Mouse (Mus musculus) myocyte (in vitro differentiated cells): ENCODE measurements at regions not wholly inside any gene's neighbourhood (a gene's known extent, or its start where the extent isn't known, plus 50 kb on each side); places are given as distances from the start of the nearest gene placed in this dataset.

Experiments used
- H3K27me3 ChIP-seq: one replicate; pipeline ENCODE4 v1.6.1; 2011; ENCODE audit not compliant: control insufficient read depth, insufficient read depth, insufficient read length
- H3K36me3 ChIP-seq: one replicate; pipeline ENCODE4 v1.6.1; 2011; ENCODE audit not compliant: control insufficient read depth, insufficient read depth
- H3K4me2 ChIP-seq: one replicate; pipeline ENCODE4 v1.6.1; 2011; ENCODE audit warnings: low read depth, control low read depth
- H3K4me3 ChIP-seq: one replicate; pipeline ENCODE4 v1.5.1; 2011; ENCODE audit warnings: mild to moderate bottlenecking, control low read depth, moderate library complexity
- H3K79me2 ChIP-seq: one replicate; pipeline ENCODE4 v1.6.1; 2011; ENCODE audit not compliant: control insufficient read depth, insufficient read depth
- H3ac ChIP-seq: one replicate; pipeline ENCODE4 v1.6.1; 2011; ENCODE audit not compliant: control insufficient read depth, insufficient read length
- CEBPB ChIP-seq: IDR thresholded peaks from 2 replicates; pipeline ENCODE4 v1.6.1; 2011; ENCODE audit warnings: mild to moderate bottlenecking, moderate library complexity; ENCODE audit not compliant: poor library complexity, insufficient read depth, severe bottlenecking
- E2F4 ChIP-seq: IDR thresholded peaks from one replicate; pipeline ENCODE4 v1.6.1; 2011; ENCODE audit warnings: mild to moderate bottlenecking, control low read depth, moderate library complexity; ENCODE audit not compliant: insufficient read depth
- MAX ChIP-seq: IDR thresholded peaks from one replicate; pipeline ENCODE4 v1.6.1; 2011; ENCODE audit warnings: low read depth, mild to moderate bottlenecking, control low read depth
- MYOD1 ChIP-seq, 3 experiments: IDR thresholded peaks; one replicate each; pipeline ENCODE4 v1.6.1; 2011; ENCODE audit warnings: control low read depth in 2 of 3, low read depth in 2 of 3, mild to moderate bottlenecking in 2 of 3, moderate library complexity in 1 of 3; ENCODE audit not compliant: insufficient read length in 2 of 3, control insufficient read depth in 1 of 3
- MYOG ChIP-seq, 3 experiments: IDR thresholded peaks; one replicate each; pipeline ENCODE4 v1.6.1; 2011; ENCODE audit warnings: control low read depth in 2 of 3, low read depth in 2 of 3, mild to moderate bottlenecking in 2 of 3; ENCODE audit not compliant: insufficient read length in 2 of 3, control insufficient read depth in 1 of 3, insufficient read depth in 1 of 3
- POLR2A ChIP-seq: IDR thresholded peaks from one replicate; pipeline ENCODE4 v1.6.1; 2011; ENCODE audit warnings: low read depth, mild to moderate bottlenecking, control low read depth, moderate library complexity; ENCODE audit not compliant: insufficient read length
- POLR2AphosphoS2 ChIP-seq: IDR thresholded peaks from one replicate; pipeline ENCODE4 v1.6.1; 2011; ENCODE audit warnings: low read depth, control low read depth; ENCODE audit not compliant: insufficient read length
- REST ChIP-seq: IDR thresholded peaks from one replicate; pipeline ENCODE4 v1.6.1; 2011; ENCODE audit warnings: mild to moderate bottlenecking, control low read depth, moderate library complexity; ENCODE audit not compliant: insufficient read depth, insufficient read length
- SRF ChIP-seq: IDR thresholded peaks from one replicate; pipeline ENCODE4 v1.6.1; 2011; ENCODE audit warnings: low read depth; ENCODE audit not compliant: control insufficient read depth, insufficient read length
- TCF12 ChIP-seq: IDR thresholded peaks from one replicate; pipeline ENCODE4 v1.6.1; 2011; ENCODE audit warnings: mild to moderate bottlenecking, control low read depth; ENCODE audit not compliant: poor library complexity, insufficient read depth, severe bottlenecking
- TCF3 ChIP-seq: IDR thresholded peaks from one replicate; pipeline ENCODE4 v1.6.1; 2011; ENCODE audit warnings: low read depth, control low read depth; ENCODE audit not compliant: insufficient read length
- USF1 ChIP-seq: IDR thresholded peaks from one replicate; pipeline ENCODE4 v1.6.1; 2011; ENCODE audit warnings: low read depth, mild to moderate bottlenecking, control low read depth, moderate library complexity

- Histone ChIP-seq H3K79me2 (no peaks in the 10 kb centered on the region), H3K27me3 (no peaks in the 10 kb centered on the region), H3K4me3 (no peak overlapping the region), H3K4me2 (no peak overlapping the region), H3ac (no peak overlapping the region), H3K36me3 (no peaks in the 10 kb centered on the region)
- peak in 2 of 3 experiments; percentile 22 to 44 for TF ChIP-seq MYOD1 (IDR thresholded peaks at IDR 0.05; ENCODE audit: control insufficient read depth in 1 of 3, insufficient read length in 2 of 3, low read depth in 2 of 3)
- TF ChIP-seq POLR2A = no peak
- peak in 2 of 3 experiments; percentile 5 to 63 for TF ChIP-seq MYOG (IDR thresholded peaks at IDR 0.05; ENCODE audit: control insufficient read depth in 1 of 3, insufficient read depth in 1 of 3, insufficient read length in 2 of 3, low read depth in 2 of 3)
Observed at GRCm38 (mm10) chr17:16216796-16217195, 386.0 kb upstream of the Rgmb start.

GRCm38 (mm10) chr17:16193636-16194035 lies 362.8 kb upstream of the Rgmb start:
- H3ac ChIP-seq = no peak overlapping the region
- H3K4me2 ChIP-seq = no peak overlapping the region
- H3K79me2 ChIP-seq = no peaks in the 10 kb centered on the region
- H3K4me3 ChIP-seq = no peak overlapping the region
- TF ChIP-seq E2F4 = no peak
- no peak for TF ChIP-seq CEBPB
- TF ChIP-seq MYOG (IDR thresholded peaks at IDR 0.05; ENCODE audit: control insufficient read depth in 1 of 3, insufficient read depth in 1 of 3, insufficient read length in 2 of 3, low read depth in 2 of 3) = no peak
- no peak for TF ChIP-seq TCF3
- H3K36me3 ChIP-seq = no peaks in the 10 kb centered on the region
- H3K27me3 ChIP-seq = no peaks in the 10 kb centered on the region

- Histone ChIP-seq H3K27me3 (no peaks in the 10 kb centered on the region), H3K4me2 (no peak overlapping the region), H3K79me2 (no peaks in the 10 kb centered on the region), H3ac (no peak overlapping the region), H3K4me3 (no peak overlapping the region), H3K36me3 (no peaks in the 10 kb centered on the region)
- TF ChIP-seq TCF12 (no peak), CEBPB (no peak), MAX (no peak), REST (no peak)
Observed at GRCm38 (mm10) chr17:16180856-16181255, 350.0 kb upstream of the Rgmb start.

GRCm38 (mm10) chr17:16178102-16178501 lies 347.3 kb upstream of the Rgmb start:
- Histone ChIP-seq H3ac (no peak overlapping the region), H3K4me3 (no peak overlapping the region), H3K4me2 (no peak overlapping the region), H3K27me3 (no peaks in the 10 kb centered on the region), H3K79me2 (no peaks in the 10 kb centered on the region), H3K36me3 (no peaks in the 10 kb centered on the region)
- TF ChIP-seq POLR2AphosphoS2 (no peak), E2F4 (no peak), TCF12 (no peak), POLR2A (no peak), MYOD1 (IDR thresholded peaks at IDR 0.05; ENCODE audit: control insufficient read depth in 1 of 3, insufficient read length in 2 of 3, low read depth in 2 of 3) (no peak), SRF (no peak), CEBPB (no peak), TCF3 (no peak), USF1 (no peak)

GRCm38 (mm10) chr17:16176782-16177510 lies 346.1 kb upstream of the Rgmb start:
- Histone ChIP-seq H3K27me3 (no peaks in the 10 kb centered on the region), H3K4me2 (peak overlapping the region; percentile 33), H3K36me3 (no peaks in the 10 kb centered on the region), H3K79me2 (no peaks in the 10 kb centered on the region), H3ac (no peak overlapping the region), H3K4me3 (no peak overlapping the region)
- no peak for TF ChIP-seq SRF
- TF ChIP-seq TCF3 = no peak
- TF ChIP-seq REST = no peak
- no peak for TF ChIP-seq POLR2AphosphoS2
- peak in 1 of 3 experiments; percentile 35 for TF ChIP-seq MYOD1 (IDR thresholded peaks at IDR 0.05; ENCODE audit: control insufficient read depth in 1 of 3, insufficient read length in 2 of 3, low read depth in 2 of 3)
- TF ChIP-seq USF1 = no peak

GRCm38 (mm10) chr17:16173568-16174105 lies 342.8 kb upstream of the Rgmb start:
- H3K4me2 ChIP-seq = no peak overlapping the region
- no peak overlapping the region for H3K4me3 ChIP-seq
- H3K79me2 ChIP-seq = no peaks in the 10 kb centered on the region
- no peaks in the 10 kb centered on the region for H3K27me3 ChIP-seq
- H3K36me3 ChIP-seq = no peaks in the 10 kb centered on the region
- H3ac ChIP-seq = no peak overlapping the region
- TF ChIP-seq REST = no peak
- no peak for TF ChIP-seq CEBPB
- TF ChIP-seq TCF12 = no peak
